Mouse (Mus musculus) midbrain, postnatal 0 days (tissue): ENCODE measurements around the gene Fbxl20. TPM values are rescaled to one million over a fixed set of nuclear protein-coding genes. Genes with fewer than 3 reads are reported as not detected.

Experiments
- ATAC-seq: fragments of 200-750 bp; cut with Nextera tagmentation; 2 replicates; pipeline ENCODE4 v1.8.0; 2017; ENCODE audit warnings: moderate number of reproducible peaks, mild to moderate bottlenecking, moderate TSS enrichment, moderate library complexity; ENCODE audit not compliant: low FRiP score
- DNase-seq: peaks from one replicate; pipeline ENCODE4 v3.0.0-alpha.2; 2015; ENCODE audit warnings: low spot score
- H3K27ac ChIP-seq: fragments of 300-500 bp; sonication (generic); 2 replicates; pipeline ENCODE4 v1.5.1; 2014; ENCODE audit warnings: low read depth, mild to moderate bottlenecking, low read length, mixed read lengths
- H3K27me3 ChIP-seq: fragments of 300-500 bp; sonication (generic); 2 replicates; pipeline ENCODE4 v1.6.1; 2014; ENCODE audit warnings: low read length, control low read depth, mixed read lengths; ENCODE audit not compliant: insufficient read depth
- H3K36me3 ChIP-seq: fragments of 300-500 bp; sonication (generic); 2 replicates; pipeline ENCODE4 v1.6.1; 2014; ENCODE audit warnings: low read length, control low read depth, mixed read lengths; ENCODE audit not compliant: insufficient read depth
- H3K4me1 ChIP-seq: fragments of 300-500 bp; sonication (generic); 2 replicates; pipeline ENCODE4 v1.6.1; 2014; ENCODE audit warnings: mild to moderate bottlenecking, control low read depth, antibody characterized with exemption, low read length, mixed read lengths; ENCODE audit not compliant: insufficient read depth
- H3K4me2 ChIP-seq: fragments of 300-500 bp; sonication (generic); 2 replicates; pipeline ENCODE4 v1.6.1; 2014; ENCODE audit warnings: low read depth, mild to moderate bottlenecking, low read length, mixed read lengths; ENCODE audit not compliant: poor library complexity, severe bottlenecking
- H3K4me3 ChIP-seq: fragments of 300-500 bp; sonication (generic); 2 replicates; pipeline ENCODE4 v1.5.1; 2014; ENCODE audit warnings: low read depth, mild to moderate bottlenecking, low read length, moderate library complexity
- H3K9ac ChIP-seq: fragments of 300-500 bp; sonication (generic); replicated peaks from 2 replicates; pipeline ENCODE4 v1.6.1; 2014; ENCODE audit warnings: mild to moderate bottlenecking, low read length, moderate library complexity, mixed read lengths; ENCODE audit not compliant: poor library complexity, severe bottlenecking
- H3K9me3 ChIP-seq: fragments of 300-500 bp; sonication (generic); 2 replicates; pipeline ENCODE4 v1.6.1; 2016; ENCODE audit warnings: low read length, control low read depth
- CTCF ChIP-seq: IDR thresholded peaks from 2 replicates; pipeline ENCODE4 v1.5.1; 2016; ENCODE audit warnings: antibody characterized with exemption, mild to moderate bottlenecking
- WGBS: fragments of 180-500 bp; shearing (Covaris S2); extraction: QIAGEN DNeasy Blood & Tissue Kit; methylation state at CpG from one replicate; pipeline ENCODE4 v1.1.7; 2014; 5-methylcytosine and 5-hydroxymethylcytosine counted together
- polyA plus RNA-seq: library from polyadenylated mRNA; unstranded; fragments of >200 nt; fragmentation: Nextera tagmentation; extraction: Ambion mirVana; gene quantifications from 2 replicates; pipeline ENCODE4 v1.2.1, GENCODE M21; 2015
- total RNA-seq: library from RNA; depleted of rRNA; stranded (reverse); fragments of >200 nt; gene quantifications from 2 replicates; pipeline ENCODE4 v1.2.3, GENCODE M21; 2014

Fbxl20 gene
- total and polyA plus RNA-seq, 2 experiments from 2014 or later, result 16.3 to 24.0 TPM

DNA sequence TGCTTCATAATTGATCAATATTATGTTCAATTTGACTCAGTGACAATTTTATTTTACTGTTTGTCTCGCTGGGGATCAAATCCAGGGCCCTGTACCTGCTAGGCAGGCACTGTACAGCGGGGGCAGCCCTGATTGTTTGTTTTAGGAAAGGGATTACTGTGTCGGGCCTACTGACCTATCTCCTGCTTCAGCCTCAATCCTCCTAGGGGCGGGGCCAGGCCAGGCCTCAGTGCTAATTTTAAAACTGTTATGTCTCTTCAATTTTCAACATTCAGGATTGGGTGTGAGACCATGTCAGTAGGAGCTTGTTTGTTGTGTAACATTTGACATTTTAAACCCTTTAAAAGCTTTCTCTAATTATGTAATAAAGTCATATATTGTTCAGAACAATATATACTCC, 36.7 kb downstream of the Fbxl20 start:
- DNase-seq (no peak), ATAC-seq (no peak)
- Histone ChIP-seq H3K27ac (no peak overlapping the region), H3K9ac (no peak overlapping the region), H3K4me2 (no peak overlapping the region), H3K27me3 (no peaks in the 10 kb centered on the region), H3K4me3 (no peak overlapping the region), H3K36me3 (peaks cover 33% of the 10 kb centered on the region), H3K9me3 (no peaks in the 10 kb centered on the region), H3K4me1 (no peaks in the 10 kb centered on the region)
- TF ChIP-seq CTCF, result no peak
- 65% methylated on average over 4 of the region's 4 CpGs for WGBS

DNA sequence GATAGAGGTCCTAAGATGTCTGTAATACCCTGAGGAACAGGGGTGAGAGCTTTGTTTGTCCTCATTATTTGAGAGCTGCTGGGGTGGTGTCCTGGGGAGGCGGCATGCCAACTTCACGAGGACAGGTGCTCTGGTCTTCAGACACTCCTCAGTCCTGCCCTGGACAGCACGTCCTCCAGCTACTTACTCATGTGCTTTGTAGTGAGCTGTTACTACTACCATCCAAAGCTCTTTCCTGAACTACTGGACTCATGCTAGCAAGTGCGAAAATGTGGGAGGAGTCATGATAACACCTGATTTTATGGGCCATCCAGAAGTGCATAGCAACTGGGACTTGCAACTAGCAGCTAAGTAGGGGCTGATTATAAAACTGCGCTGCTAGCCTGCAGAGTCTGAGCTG, 40.5 kb downstream of the Fbxl20 start:
- Histone ChIP-seq H3K4me3 (no peak overlapping the region), H3K9ac (no peak overlapping the region), H3K27ac (no peak overlapping the region), H3K9me3 (no peaks in the 10 kb centered on the region), H3K36me3 (peaks cover 48% of the 10 kb centered on the region), H3K4me1 (no peaks in the 10 kb centered on the region), H3K27me3 (no peaks in the 10 kb centered on the region), H3K4me2 (no peak overlapping the region)
- WGBS, result 90% methylated on average over 5 of the region's 5 CpGs
- ATAC-seq (no peak), DNase-seq (no peak)
- no peak for TF ChIP-seq CTCF

DNA sequence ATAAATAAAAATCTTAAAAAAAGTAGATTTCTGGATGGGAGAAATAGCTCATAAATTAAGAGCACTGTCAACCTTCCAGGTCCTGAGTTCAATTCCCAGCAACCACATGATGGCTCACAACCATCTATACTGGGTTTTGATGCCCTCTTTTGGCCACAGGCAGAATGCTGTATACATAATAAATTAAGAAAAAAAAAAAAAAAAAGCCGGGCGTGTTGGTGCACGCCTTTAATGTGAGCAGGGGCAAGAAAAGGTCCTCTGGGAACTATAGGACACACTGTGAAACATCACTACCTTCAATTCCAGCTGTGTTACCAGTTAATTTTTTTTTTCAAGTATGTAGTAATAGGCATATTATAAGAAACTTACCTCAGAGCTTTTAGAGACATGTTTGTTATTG, 48.9 kb downstream of the Fbxl20 start:
- no peak for TF ChIP-seq CTCF
- no peak for DNase-seq
- 91% methylated on average over 3 of the region's 3 CpGs for WGBS
- Histone ChIP-seq H3K36me3 (peaks cover 30% of the 10 kb centered on the region), H3K9ac (no peak overlapping the region), H3K9me3 (no peaks in the 10 kb centered on the region), H3K4me2 (no peak overlapping the region), H3K27me3 (no peaks in the 10 kb centered on the region), H3K27ac (no peak overlapping the region), H3K4me3 (no peak overlapping the region), H3K4me1 (no peaks in the 10 kb centered on the region)
- no peak for ATAC-seq

DNA sequence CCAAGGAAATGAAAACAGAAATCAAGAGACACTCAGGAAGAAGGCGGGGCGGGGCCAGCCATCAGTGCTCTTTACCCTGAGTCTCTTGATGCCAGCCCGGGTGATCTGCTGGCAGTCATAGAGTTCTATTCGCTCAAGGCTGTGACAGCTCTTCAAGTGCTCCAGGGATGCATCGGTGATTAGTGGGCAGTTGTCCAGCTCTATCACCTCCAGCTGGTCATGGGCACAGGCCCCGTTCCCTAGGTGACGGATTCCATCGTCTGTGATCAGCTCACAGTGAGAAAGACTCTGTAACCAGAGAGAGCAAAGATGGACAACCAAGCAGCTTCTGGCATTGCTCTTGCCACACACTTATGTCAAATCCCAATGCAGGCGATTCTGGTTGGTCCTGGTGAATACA, 59.6 kb downstream of the Fbxl20 start:
- Histone ChIP-seq H3K27me3 (no peaks in the 10 kb centered on the region), H3K4me3 (no peak overlapping the region), H3K4me2 (no peak overlapping the region), H3K4me1 (no peaks in the 10 kb centered on the region), H3K9me3 (no peaks in the 10 kb centered on the region), H3K27ac (no peak overlapping the region), H3K9ac (no peak overlapping the region), H3K36me3 (peaks cover 31% of the 10 kb centered on the region)
- no peak for TF ChIP-seq CTCF
- WGBS, result 85% methylated on average over 9 of the region's 9 CpGs
- ATAC-seq, result no peak
- peak; percentile 27 for DNase-seq

DNA sequence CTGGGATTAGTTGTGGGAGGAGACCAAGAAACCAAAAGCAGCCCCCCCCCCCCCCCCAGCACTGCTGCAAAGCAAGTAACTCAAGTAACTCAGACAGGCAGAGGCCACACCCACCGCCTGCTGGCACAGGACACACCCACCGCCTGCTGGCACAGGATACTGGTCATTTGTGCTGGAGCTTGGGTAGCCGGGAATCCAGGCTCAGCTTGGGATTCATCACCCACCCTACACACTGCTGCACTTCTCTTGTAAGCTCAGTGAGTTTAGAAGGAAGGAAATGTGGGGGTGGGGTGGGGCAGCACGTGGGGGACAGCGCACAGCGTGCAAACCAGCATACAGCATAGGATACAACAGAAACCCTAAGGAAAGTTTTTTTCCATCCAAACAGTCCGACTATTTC, 62.0 kb downstream of the Fbxl20 start:
- Histone ChIP-seq H3K27ac (no peak overlapping the region), H3K9me3 (no peaks in the 10 kb centered on the region), H3K27me3 (no peaks in the 10 kb centered on the region), H3K9ac (no peak overlapping the region), H3K4me3 (no peak overlapping the region), H3K4me2 (no peak overlapping the region), H3K4me1 (no peaks in the 10 kb centered on the region), H3K36me3 (peaks cover 31% of the 10 kb centered on the region)
- WGBS, result 58% methylated on average over 7 of the region's 7 CpGs
- no peak for TF ChIP-seq CTCF
- ATAC-seq (no peak), DNase-seq (peak; percentile 40)

DNA sequence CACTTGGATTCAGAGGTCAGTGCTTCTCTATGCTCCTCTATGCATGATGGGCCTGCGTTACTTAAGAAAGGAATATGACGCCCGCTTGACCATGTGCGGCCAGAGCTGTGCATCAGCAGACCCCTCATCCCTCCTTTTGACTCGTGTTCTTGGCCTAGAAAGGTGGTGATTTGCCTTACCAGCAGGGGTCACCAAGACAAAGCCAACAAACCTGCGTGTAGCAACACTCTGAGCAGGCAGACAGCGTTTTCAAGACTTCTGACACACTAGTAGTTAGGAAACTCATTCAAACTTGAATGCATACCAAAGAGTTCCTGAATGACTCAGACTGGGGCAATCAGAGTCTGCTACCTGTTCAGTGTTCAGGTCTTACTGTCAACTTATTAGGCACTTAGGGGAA, 63.6 kb downstream of the Fbxl20 start:
- Histone ChIP-seq H3K27ac (no peak overlapping the region), H3K4me1 (no peaks in the 10 kb centered on the region), H3K4me2 (no peak overlapping the region), H3K36me3 (peaks cover 21% of the 10 kb centered on the region), H3K4me3 (no peak overlapping the region), H3K27me3 (no peaks in the 10 kb centered on the region), H3K9ac (no peak overlapping the region), H3K9me3 (no peaks in the 10 kb centered on the region)
- 71% methylated on average over 7 of the region's 7 CpGs for WGBS
- DNase-seq (no peak), ATAC-seq (no peak)
- no peak for TF ChIP-seq CTCF
